Mouse (Mus musculus) heart, embryonic 15.5 days (tissue): ENCODE measurements at regions not wholly inside any gene's neighbourhood (a gene's known extent, or its start where the extent isn't known, plus 50 kb on each side); places are given as distances from the start of the nearest gene placed in this dataset. TPM values are rescaled to one million over a fixed set of nuclear protein-coding genes. Genes with fewer than 3 reads are reported as not detected.

Source experiments
- ATAC-seq: fragments of 200-750 bp; cut with Nextera tagmentation; replicated peaks from 2 replicates; pipeline ENCODE4 v1.8.0; 2017; ENCODE audit warnings: low read depth, moderate TSS enrichment; ENCODE audit not compliant: insufficient number of reproducible peaks, insufficient read depth, low FRiP score
- H3K27ac ChIP-seq: fragments of 300-500 bp; sonication (generic); 2 replicates; pipeline ENCODE4 v1.5.1; 2015; ENCODE audit warnings: mild to moderate bottlenecking, inconsistent platforms
- H3K27me3 ChIP-seq: fragments of 300-500 bp; sonication (generic); 2 replicates; pipeline ENCODE4 v1.6.1; 2015; ENCODE audit warnings: inconsistent platforms
- H3K36me3 ChIP-seq: fragments of 300-500 bp; sonication (generic); 2 replicates; pipeline ENCODE4 v1.6.1; 2015; ENCODE audit warnings: mild to moderate bottlenecking, inconsistent platforms
- H3K4me1 ChIP-seq: fragments of 300-500 bp; sonication (generic); replicated peaks from 2 replicates; pipeline ENCODE4 v1.6.1; 2015; ENCODE audit warnings: inconsistent platforms
- H3K4me2 ChIP-seq: fragments of 300-500 bp; sonication (generic); 2 replicates; pipeline ENCODE4 v1.6.1; 2015; ENCODE audit warnings: inconsistent platforms, mild to moderate bottlenecking, moderate library complexity
- H3K4me3 ChIP-seq: fragments of 300-500 bp; sonication (generic); 2 replicates; pipeline ENCODE4 v1.5.1; 2015; ENCODE audit warnings: mild to moderate bottlenecking, inconsistent platforms
- H3K9ac ChIP-seq: fragments of 300-500 bp; sonication (generic); 2 replicates; pipeline ENCODE4 v1.6.1; 2015; ENCODE audit warnings: mild to moderate bottlenecking, inconsistent platforms
- H3K9me3 ChIP-seq: fragments of 300-500 bp; sonication (generic); replicated peaks from 2 replicates; pipeline ENCODE4 v1.6.1; 2016; ENCODE audit warnings: inconsistent platforms
- WGBS: fragments of 180-500 bp; shearing (Covaris S2); methylation state at CpG from one replicate; pipeline ENCODE4 v1.1.7; 2015; ENCODE audit warnings: mixed read lengths; 5-methylcytosine and 5-hydroxymethylcytosine counted together
- microRNA-seq: library from miRNA; unstranded; fragments of <30 nt; microRNA quantifications from one replicate; pipeline ENCODE4, GENCODE M21; 2016

GRCm38 (mm10) chr10:97404076-97404787 is 75.2 kb upstream of the Dcn start:
- 48% methylated on average over 2 of the region's 2 CpGs for WGBS
- no peaks in the 10 kb centered on the region for H3K9me3 ChIP-seq
- no peak overlapping the region for H3K27ac ChIP-seq
- no peak overlapping the region for H3K9ac ChIP-seq
- H3K27me3 ChIP-seq = no peaks in the 10 kb centered on the region
- H3K4me2 ChIP-seq = no peak overlapping the region
- H3K4me1 ChIP-seq = no peaks in the 10 kb centered on the region
- no peaks in the 10 kb centered on the region for H3K36me3 ChIP-seq
- no peak for ATAC-seq
- H3K4me3 ChIP-seq = no peak overlapping the region

GRCm38 (mm10) chr10:97409181-97409581 is 70.2 kb upstream of the Dcn start:
- H3K4me3 ChIP-seq = no peak overlapping the region

GRCm38 (mm10) chr10:97409909-97410308 is 69.5 kb upstream of the Dcn start:
- Histone ChIP-seq H3K4me1 (no peaks in the 10 kb centered on the region), H3K4me2 (no peak overlapping the region), H3K4me3 (no peak overlapping the region), H3K27ac (no peak overlapping the region), H3K9ac (no peak overlapping the region), H3K27me3 (no peaks in the 10 kb centered on the region), H3K9me3 (no peaks in the 10 kb centered on the region), H3K36me3 (no peaks in the 10 kb centered on the region)
- WGBS = 55% methylated on average over 1 of the region's 1 CpGs
- no peak for ATAC-seq

More at GRCm38 (mm10) chr10:97409181-97409581, 70.2 kb upstream of the Dcn start:
- no peak overlapping the region for H3K27ac ChIP-seq
- H3K9ac ChIP-seq = no peak overlapping the region
- ATAC-seq = no peak
- no peaks in the 10 kb centered on the region for H3K4me1 ChIP-seq
- H3K4me2 ChIP-seq = no peak overlapping the region
- no peaks in the 10 kb centered on the region for H3K36me3 ChIP-seq
- H3K9me3 ChIP-seq = no peaks in the 10 kb centered on the region
- 20% methylated on average over 1 of the region's 1 CpGs for WGBS
- H3K27me3 ChIP-seq = no peaks in the 10 kb centered on the region

GRCm38 (mm10) chr10:97422579-97422978 is 56.8 kb upstream of the Dcn start:
- H3K27ac ChIP-seq = no peak overlapping the region
- H3K27me3 ChIP-seq = no peaks in the 10 kb centered on the region
- no peak for ATAC-seq
- H3K4me1 ChIP-seq = no peaks in the 10 kb centered on the region
- H3K9ac ChIP-seq = no peak overlapping the region
- H3K4me2 ChIP-seq = no peak overlapping the region
- WGBS = 39% methylated on average over 1 of the region's 1 CpGs
- H3K4me3 ChIP-seq = no peak overlapping the region
- no peaks in the 10 kb centered on the region for H3K9me3 ChIP-seq
- H3K36me3 ChIP-seq = no peaks in the 10 kb centered on the region

- Histone ChIP-seq H3K27ac (no peak overlapping the region), H3K36me3 (no peaks in the 10 kb centered on the region), H3K4me1 (no peaks in the 10 kb centered on the region), H3K9ac (no peak overlapping the region), H3K27me3 (no peaks in the 10 kb centered on the region), H3K9me3 (no peaks in the 10 kb centered on the region), H3K4me3 (no peak overlapping the region), H3K4me2 (no peak overlapping the region)
- WGBS = 43% methylated on average over 4 of the region's 4 CpGs
- ATAC-seq = no peak
Observed at GRCm38 (mm10) chr10:97423039-97423700, 56.2 kb upstream of the Dcn start.

Small RNAs in the stretch of these regions (microRNA-seq; reads per million reads assigned to microRNA genes)
- gene Gm24587 (not detected), gene Mir3966 (not detected)
